Mouse (Mus musculus): ENCODE measurements around the gene Siglecf. TPM values are rescaled to one million over a fixed set of nuclear protein-coding genes. Genes with fewer than 3 reads are reported as not detected.
"Not testable (repeated sequence)": the region's sequence is repeated elsewhere in the genome, so short reads cannot be mapped to it uniquely, and the experiment has no call there.

The Siglecf gene
- polyA plus RNA-seq, 1 experiment from 2014 or later = not detected

DNA sequence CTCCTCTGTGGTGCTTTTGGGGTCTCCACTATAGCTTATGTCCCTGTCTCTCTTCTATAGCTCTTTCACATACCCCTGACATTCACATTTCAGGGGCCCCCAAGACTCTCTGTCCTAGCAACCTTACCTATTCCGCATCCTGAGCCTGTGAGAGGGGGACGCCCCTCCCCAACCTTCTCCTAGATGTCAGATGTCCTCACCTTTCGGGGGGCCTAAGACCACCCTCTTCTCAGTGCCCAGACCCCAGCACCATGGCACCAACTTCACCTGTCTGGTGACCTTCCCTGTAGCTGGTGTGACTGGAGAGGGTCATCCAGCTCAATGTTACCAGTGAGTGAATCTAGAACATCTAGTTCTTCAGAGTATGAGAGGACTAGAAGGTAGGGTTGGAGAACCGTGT, 6.7 kb upstream of the Siglecf start:
- no peak overlapping the region for H3K27ac ChIP-seq
- WGBS = 91% methylated on average over 4 of the region's 4 CpGs

DNA sequence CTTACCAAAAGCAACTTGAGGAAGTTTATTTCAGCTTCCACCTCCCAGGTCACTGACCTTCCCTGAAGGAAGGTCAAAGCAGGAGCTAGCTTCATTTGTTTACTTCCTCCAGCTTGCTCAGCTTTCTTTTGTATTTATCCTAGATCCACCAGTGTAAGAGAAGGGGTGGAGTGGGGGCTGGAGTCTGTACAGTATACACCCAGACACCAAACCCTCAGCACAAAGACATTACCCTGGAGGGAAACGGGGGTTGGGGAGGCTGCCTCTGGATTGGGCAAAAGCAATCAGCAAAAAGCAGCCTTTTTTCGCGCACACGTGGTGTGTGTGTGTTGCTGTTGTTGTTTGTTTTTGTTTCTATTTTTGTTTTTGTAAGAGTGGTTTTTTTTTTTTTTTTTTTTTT, 5.0 kb upstream of the Siglecf start:
- no peak for DNase-seq (ENCODE audit: low spot score)
- H3K27ac ChIP-seq = no peak overlapping the region
- H3K4me1 ChIP-seq (replicated peaks; ENCODE audit: insufficient read depth, low read length) = no peaks in the 10 kb centered on the region
- 80% methylated on average over 4 of the region's 4 CpGs for WGBS
- no peak for ATAC-seq (replicated peaks; ENCODE audit: low FRiP score, low read depth)
- TF ChIP-seq CTCF (IDR thresholded peaks at IDR 0.05; ENCODE audit: low read depth) = no peak
- no peak overlapping the region for H3K4me3 ChIP-seq (replicated peaks; ENCODE audit: low read depth, low read length)
- no peaks in the 10 kb centered on the region for H3K36me3 ChIP-seq (ENCODE audit: insufficient read depth, low read length)
- no peak overlapping the region for H3K4me2 ChIP-seq (ENCODE audit: low read length)
- H3K9me3 ChIP-seq (replicated peaks; ENCODE audit: low read length) = no peaks in the 10 kb centered on the region
- no peak overlapping the region for H3K9ac ChIP-seq (ENCODE audit: low read depth, low read length)
- H3K27me3 ChIP-seq (ENCODE audit: insufficient read depth, low read length) = no peaks in the 10 kb centered on the region

More for the DNA sequence above, 6.7 kb upstream of the Siglecf start:
- DNase-seq (ENCODE audit: low spot score) (no peak), ATAC-seq (replicated peaks; ENCODE audit: low FRiP score, low read depth) (no peak)
- no peaks in the 10 kb centered on the region for H3K4me1 ChIP-seq (replicated peaks; ENCODE audit: insufficient read depth, low read length)
- no peaks in the 10 kb centered on the region for H3K36me3 ChIP-seq (ENCODE audit: insufficient read depth, low read length)
- no peak overlapping the region for H3K4me3 ChIP-seq (replicated peaks; ENCODE audit: low read depth, low read length)
- TF ChIP-seq CTCF (IDR thresholded peaks at IDR 0.05; ENCODE audit: low read depth) = no peak
- H3K4me2 ChIP-seq (ENCODE audit: low read length) = no peak overlapping the region
- no peaks in the 10 kb centered on the region for H3K9me3 ChIP-seq (replicated peaks; ENCODE audit: low read length)
- no peaks in the 10 kb centered on the region for H3K27me3 ChIP-seq (ENCODE audit: insufficient read depth, low read length)
- H3K9ac ChIP-seq (ENCODE audit: low read depth, low read length) = no peak overlapping the region

DNA sequence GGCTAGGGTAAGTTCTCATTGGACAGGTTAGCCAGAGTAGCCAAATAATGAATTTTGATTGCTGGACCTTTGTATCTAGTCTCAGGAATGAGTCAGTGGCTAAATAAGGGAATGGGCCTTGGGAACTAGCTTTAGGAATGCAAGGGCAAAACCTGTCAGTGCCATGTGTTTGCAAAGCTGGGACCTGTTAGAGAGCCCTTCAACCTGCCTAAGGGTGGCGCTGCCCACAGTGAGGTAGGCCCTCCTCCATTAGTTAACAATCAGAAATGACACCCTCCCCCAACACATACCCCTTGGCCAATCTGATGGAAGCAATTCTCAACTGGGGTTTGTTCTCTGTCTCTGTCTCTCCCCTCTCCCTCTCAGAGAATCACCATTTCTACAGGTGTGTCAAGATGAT, 4.6 kb upstream of the Siglecf start:
- no peak for ATAC-seq (replicated peaks; ENCODE audit: low FRiP score, low read depth)
- H3K36me3 ChIP-seq (ENCODE audit: insufficient read depth, low read length) = no peaks in the 10 kb centered on the region

DNA sequence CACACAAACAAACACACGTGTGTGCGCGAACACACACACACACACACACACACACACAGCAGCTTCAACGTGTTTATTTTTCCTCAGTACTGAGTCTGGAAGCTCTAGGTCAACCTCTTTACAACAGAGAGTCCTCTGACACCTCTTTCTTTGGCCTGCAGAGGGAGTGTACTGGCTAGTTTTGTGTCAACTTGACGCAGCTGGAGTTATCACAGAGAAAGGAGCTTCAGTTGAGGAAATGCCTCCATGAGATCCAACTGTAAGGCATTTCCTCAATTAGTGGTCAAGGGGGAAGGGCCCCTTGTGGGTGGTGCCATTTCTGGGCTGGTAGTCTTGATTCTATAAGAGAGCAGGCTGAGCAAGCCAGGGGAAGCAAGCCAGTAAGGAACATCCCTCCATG, 1.5 kb upstream of the Siglecf start:
- H3K9me3 ChIP-seq (replicated peaks; ENCODE audit: low read length); H3K4me2 ChIP-seq (ENCODE audit: low read length); ATAC-seq (replicated peaks; ENCODE audit: low FRiP score, low read depth); H3K9ac ChIP-seq (ENCODE audit: low read depth, low read length); H3K4me1 ChIP-seq (replicated peaks; ENCODE audit: insufficient read depth, low read length); H3K4me3 ChIP-seq (replicated peaks; ENCODE audit: low read depth, low read length); H3K27ac ChIP-seq; DNase-seq (ENCODE audit: low spot score); H3K36me3 ChIP-seq (ENCODE audit: insufficient read depth, low read length); H3K27me3 ChIP-seq (ENCODE audit: insufficient read depth, low read length): not testable (repeated sequence)
- WGBS = 68% methylated on average over 5 of the region's 5 CpGs
- peak; percentile 31; the same call in 1 of the 2 replicates for TF ChIP-seq CTCF (IDR thresholded peaks at IDR 0.05; ENCODE audit: low read depth)

More for the DNA sequence above, 4.6 kb upstream of the Siglecf start:
- Histone ChIP-seq H3K4me3 (replicated peaks; ENCODE audit: low read depth, low read length) (no peak overlapping the region), H3K9me3 (replicated peaks; ENCODE audit: low read length) (no peaks in the 10 kb centered on the region), H3K4me1 (replicated peaks; ENCODE audit: insufficient read depth, low read length) (no peaks in the 10 kb centered on the region), H3K27ac (no peak overlapping the region), H3K9ac (ENCODE audit: low read depth, low read length) (no peak overlapping the region), H3K4me2 (ENCODE audit: low read length) (no peak overlapping the region), H3K27me3 (ENCODE audit: insufficient read depth, low read length) (no peaks in the 10 kb centered on the region)
- DNase-seq (ENCODE audit: low spot score) = no peak
- WGBS = 88% methylated on average over 1 of the region's 1 CpGs
- no peak for TF ChIP-seq CTCF (IDR thresholded peaks at IDR 0.05; ENCODE audit: low read depth)

GRCm38 (mm10) chr7:43353118-43353517, 2.0 kb downstream of the Siglecf start:
- Histone ChIP-seq H3K27ac (no peak overlapping the region), H3K36me3 (ENCODE audit: insufficient read depth, low read length) (no peaks in the 10 kb centered on the region), H3K9me3 (replicated peaks; ENCODE audit: low read length) (no peaks in the 10 kb centered on the region), H3K27me3 (ENCODE audit: insufficient read depth, low read length) (no peaks in the 10 kb centered on the region), H3K4me3 (replicated peaks; ENCODE audit: low read depth, low read length) (no peak overlapping the region), H3K4me2 (ENCODE audit: low read length) (no peak overlapping the region), H3K9ac (ENCODE audit: low read depth, low read length) (no peak overlapping the region), H3K4me1 (replicated peaks; ENCODE audit: insufficient read depth, low read length) (no peaks in the 10 kb centered on the region)
- no peak for TF ChIP-seq CTCF (IDR thresholded peaks at IDR 0.05; ENCODE audit: low read depth)
- DNase-seq (ENCODE audit: low spot score) (no peak), ATAC-seq (replicated peaks; ENCODE audit: low FRiP score, low read depth) (no peak)
- WGBS = 66% methylated on average over 4 of the region's 4 CpGs

GRCm38 (mm10) chr7:43353758-43354157, 2.6 kb downstream of the Siglecf start:
- no peak overlapping the region for H3K9ac ChIP-seq (ENCODE audit: low read depth, low read length)
- ATAC-seq (replicated peaks; ENCODE audit: low FRiP score, low read depth) = no peak
- no peaks in the 10 kb centered on the region for H3K9me3 ChIP-seq (replicated peaks; ENCODE audit: low read length)
- no peak for DNase-seq (ENCODE audit: low spot score)
- H3K36me3 ChIP-seq (ENCODE audit: insufficient read depth, low read length) = no peaks in the 10 kb centered on the region
- no peaks in the 10 kb centered on the region for H3K27me3 ChIP-seq (ENCODE audit: insufficient read depth, low read length)
- H3K4me1 ChIP-seq (replicated peaks; ENCODE audit: insufficient read depth, low read length) = no peaks in the 10 kb centered on the region
- no peak overlapping the region for H3K4me3 ChIP-seq (replicated peaks; ENCODE audit: low read depth, low read length)
- H3K4me2 ChIP-seq (ENCODE audit: low read length) = no peak overlapping the region
- no peak for TF ChIP-seq CTCF (IDR thresholded peaks at IDR 0.05; ENCODE audit: low read depth)
- no peak overlapping the region for H3K27ac ChIP-seq
- WGBS = 79% methylated on average over 4 of the region's 4 CpGs
